Mouse (Mus musculus) kidney, embryonic 16.5 days (tissue): ENCODE data around the gene Dnajb3. TPM values are rescaled to one million over a fixed set of nuclear protein-coding genes. Genes with fewer than 3 reads are reported as not detected.

ENCODE experiments used
- ATAC-seq: fragments of 200-750 bp; cut with Nextera tagmentation; 2 replicates; pipeline ENCODE4 v1.8.0; 2017; ENCODE audit warnings: moderate TSS enrichment; ENCODE audit not compliant: low FRiP score, low TSS enrichment
- H3K27ac ChIP-seq: fragments of 300-500 bp; sonication (generic); 2 replicates; pipeline ENCODE4 v1.5.1; 2014; ENCODE audit warnings: low read length
- H3K27me3 ChIP-seq: fragments of 300-500 bp; sonication (generic); 2 replicates; pipeline ENCODE4 v1.6.1; 2014; ENCODE audit warnings: low read length, control low read depth, mixed read lengths; ENCODE audit not compliant: insufficient read depth
- H3K36me3 ChIP-seq: fragments of 300-500 bp; sonication (generic); 2 replicates; pipeline ENCODE4 v1.6.1; 2014; ENCODE audit warnings: low read length, control low read depth, mixed read lengths; ENCODE audit not compliant: insufficient read depth
- H3K4me1 ChIP-seq: fragments of 300-500 bp; sonication (generic); 2 replicates; pipeline ENCODE4 v1.6.1; 2014; ENCODE audit warnings: low read length, control low read depth, mixed read lengths; ENCODE audit not compliant: insufficient read depth
- H3K4me2 ChIP-seq: fragments of 300-500 bp; sonication (generic); replicated peaks from 2 replicates; pipeline ENCODE4 v1.6.1; 2014; ENCODE audit warnings: low read depth, low read length
- H3K4me3 ChIP-seq: fragments of 300-500 bp; sonication (generic); 2 replicates; pipeline ENCODE4 v1.5.1; 2014; ENCODE audit warnings: mild to moderate bottlenecking, low read length
- H3K9ac ChIP-seq: fragments of 300-500 bp; sonication (generic); replicated peaks from 2 replicates; pipeline ENCODE4 v1.6.1; 2014; ENCODE audit warnings: low read length
- H3K9me3 ChIP-seq: fragments of 300-500 bp; sonication (generic); 2 replicates; pipeline ENCODE4 v1.6.1; 2016; ENCODE audit warnings: low read length, control low read depth
- WGBS: fragments of 180-500 bp; shearing (Covaris S2); extraction: QIAGEN DNeasy Blood & Tissue Kit; methylation state at CpG from one replicate; pipeline ENCODE4 v1.1.7; 2014; 5-methylcytosine and 5-hydroxymethylcytosine counted together
- polyA plus RNA-seq: library from polyadenylated mRNA; unstranded; fragments of >200 nt; fragmentation: Nextera tagmentation; extraction: Ambion mirVana; gene quantifications from 2 replicates; pipeline ENCODE4 v1.2.1, GENCODE M21; 2015

Gene Dnajb3
- polyA plus RNA-seq, 1 experiment from 2014 or later, result 11.2 TPM

GRCm38 (mm10) chr1:88218051-88218450, 12.5 kb upstream of the Dnajb3 start:
- WGBS, result 74% methylated on average over 9 of the region's 9 CpGs
- no peak overlapping the region for H3K27ac ChIP-seq
- H3K9ac ChIP-seq, result no peak overlapping the region
- no peaks in the 10 kb centered on the region for H3K36me3 ChIP-seq
- H3K9me3 ChIP-seq, result peaks cover 45% of the 10 kb centered on the region
- no peaks in the 10 kb centered on the region for H3K27me3 ChIP-seq
- no peaks in the 10 kb centered on the region for H3K4me1 ChIP-seq
- no peak overlapping the region for H3K4me2 ChIP-seq
- no peak overlapping the region for H3K4me3 ChIP-seq
- no peak for ATAC-seq

GRCm38 (mm10) chr1:88217576-88217975, 12.0 kb upstream of the Dnajb3 start:
- Histone ChIP-seq H3K9me3 (peaks cover 50% of the 10 kb centered on the region), H3K4me3 (no peak overlapping the region), H3K27ac (no peak overlapping the region), H3K27me3 (no peaks in the 10 kb centered on the region), H3K4me2 (no peak overlapping the region), H3K36me3 (no peaks in the 10 kb centered on the region), H3K9ac (no peak overlapping the region), H3K4me1 (no peaks in the 10 kb centered on the region)
- 39% methylated on average over 3 of the region's 3 CpGs for WGBS
- no peak for ATAC-seq

DNA sequence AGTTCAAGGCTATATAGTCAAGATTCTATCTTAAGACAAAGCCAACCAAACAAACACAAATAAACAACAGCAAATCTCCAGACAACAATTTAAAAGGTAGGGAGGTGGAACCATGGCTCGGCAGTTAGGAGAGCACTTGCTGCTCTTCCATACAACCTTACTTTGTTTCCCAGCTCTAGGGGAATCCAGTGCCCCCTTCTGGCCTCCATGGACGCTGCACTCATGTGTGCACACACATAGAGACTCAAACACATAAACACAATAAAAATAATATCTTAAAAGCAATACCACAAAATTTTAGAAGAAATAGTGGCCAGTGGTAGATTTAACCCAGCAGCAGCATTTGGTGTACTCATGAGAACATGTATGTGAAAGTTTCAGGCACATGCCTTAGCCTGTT, 11.6 kb upstream of the Dnajb3 start:
- Histone ChIP-seq H3K9me3 (peaks cover 52% of the 10 kb centered on the region), H3K4me2 (no peak overlapping the region), H3K36me3 (no peaks in the 10 kb centered on the region), H3K4me3 (no peak overlapping the region), H3K4me1 (no peaks in the 10 kb centered on the region), H3K27ac (no peak overlapping the region), H3K9ac (no peak overlapping the region), H3K27me3 (no peaks in the 10 kb centered on the region)
- no peak for ATAC-seq
- 65% methylated on average over 2 of the region's 2 CpGs for whole genome bisulfite sequencing

DNA sequence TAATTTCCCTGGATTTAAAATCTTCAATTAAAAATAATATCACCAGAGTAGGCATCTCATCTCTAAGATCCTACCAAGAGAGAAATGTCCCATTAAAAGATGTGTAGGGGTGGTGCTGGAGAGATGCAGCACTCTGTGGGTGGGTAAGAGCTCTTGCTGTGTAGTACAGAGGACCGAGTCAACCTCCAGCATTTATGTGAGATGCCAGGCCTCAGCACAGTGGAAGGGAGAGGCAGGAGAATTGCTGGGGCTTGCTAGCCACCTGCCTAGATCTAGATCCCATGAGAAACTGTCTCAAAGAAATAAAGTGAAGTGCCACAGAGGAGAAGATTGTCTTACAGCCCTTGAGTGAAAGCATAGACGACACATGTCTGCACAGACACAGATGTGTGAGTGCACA, 11.0 kb upstream of the Dnajb3 start:
- H3K4me2 ChIP-seq, result no peak overlapping the region
- H3K36me3 ChIP-seq, result no peaks in the 10 kb centered on the region
- peak; percentile 3; the same call in 1 of the 2 replicates for ATAC-seq
- H3K9ac ChIP-seq, result no peak overlapping the region
- no peaks in the 10 kb centered on the region for H3K4me1 ChIP-seq
- WGBS, result 50% methylated on average over 2 of the region's 2 CpGs
- H3K9me3 ChIP-seq, result peaks cover 57% of the 10 kb centered on the region
- no peak overlapping the region for H3K4me3 ChIP-seq
- H3K27ac ChIP-seq, result no peak overlapping the region
- H3K27me3 ChIP-seq, result no peaks in the 10 kb centered on the region

GRCm38 (mm10) chr1:88215466-88216380, 10.1 kb upstream of the Dnajb3 start:
- Histone ChIP-seq H3K27ac (no peak overlapping the region), H3K4me2 (no peak overlapping the region), H3K9ac (no peak overlapping the region), H3K9me3 (peaks cover 61% of the 10 kb centered on the region), H3K36me3 (no peaks in the 10 kb centered on the region), H3K27me3 (no peaks in the 10 kb centered on the region), H3K4me1 (no peaks in the 10 kb centered on the region), H3K4me3 (no peak overlapping the region)
- WGBS, result 73% methylated on average over 10 of the region's 10 CpGs
- ATAC-seq, result no peak

DNA sequence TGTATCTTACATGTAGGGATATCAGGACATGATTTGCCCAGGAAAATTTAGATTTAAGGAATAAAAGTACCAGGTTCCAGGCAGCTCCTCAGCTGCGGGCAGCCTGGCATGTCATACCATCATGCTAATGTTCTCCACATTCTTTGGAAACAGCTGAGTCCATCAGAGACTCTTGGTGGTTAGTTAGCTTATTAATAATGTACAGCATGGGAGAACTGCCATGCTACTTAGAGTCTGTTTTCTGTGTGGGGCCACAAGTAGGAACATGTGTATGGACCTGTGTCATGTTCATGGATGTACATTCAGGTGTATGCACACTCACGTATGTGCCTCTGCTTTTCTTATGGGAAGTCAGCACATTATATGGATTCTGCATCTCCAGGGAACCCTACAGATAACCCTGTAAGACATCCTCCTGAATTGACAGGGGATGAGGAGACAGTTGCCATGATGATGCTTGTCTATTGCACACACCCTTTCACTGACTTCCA, 8.9 kb upstream of the Dnajb3 start:
- WGBS, result 77% methylated on average over 2 of the region's 2 CpGs
- no peaks in the 10 kb centered on the region for H3K36me3 ChIP-seq
- H3K4me3 ChIP-seq, result no peak overlapping the region
- H3K4me2 ChIP-seq, result no peak overlapping the region
- H3K9ac ChIP-seq, result no peak overlapping the region
- H3K27ac ChIP-seq, result no peak overlapping the region
- no peak for ATAC-seq
- H3K4me1 ChIP-seq, result no peaks in the 10 kb centered on the region
- H3K27me3 ChIP-seq, result no peaks in the 10 kb centered on the region
- peaks cover 63% of the 10 kb centered on the region for H3K9me3 ChIP-seq

DNA sequence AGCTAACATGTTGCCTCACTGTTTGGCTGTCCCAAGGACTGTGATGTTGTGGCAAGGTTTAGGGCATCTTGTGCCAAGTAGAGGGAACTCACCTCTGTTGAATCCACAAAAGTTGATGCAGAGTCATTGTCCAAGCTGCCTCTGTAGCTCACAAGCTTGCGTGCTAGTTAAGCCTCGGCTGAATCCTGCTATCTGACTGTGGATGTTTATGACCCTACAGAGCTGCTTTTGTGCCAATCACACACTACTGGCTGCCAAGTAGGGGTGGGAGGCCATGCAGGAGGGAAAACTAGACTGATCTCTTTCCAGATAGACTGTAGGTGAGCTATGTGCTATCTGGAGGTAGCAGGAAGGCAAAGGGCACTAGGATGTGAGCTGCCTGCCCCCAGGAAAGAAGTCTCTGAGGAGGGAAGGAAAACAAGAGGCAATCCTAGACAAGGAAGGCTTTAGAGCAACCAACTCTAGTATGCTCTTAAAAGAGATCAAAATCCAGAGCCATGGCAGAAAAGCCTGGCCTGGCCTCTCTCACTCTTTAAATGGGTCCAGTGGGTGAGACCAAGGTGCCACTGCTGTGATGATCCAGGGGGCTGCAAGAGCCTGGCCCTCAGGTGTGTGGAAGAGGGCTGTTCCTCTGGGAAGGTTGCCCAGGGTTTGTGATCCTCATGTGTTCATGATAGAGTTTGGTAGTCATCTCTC, 8.3 kb upstream of the Dnajb3 start:
- Histone ChIP-seq H3K4me3 (no peak overlapping the region), H3K27me3 (no peaks in the 10 kb centered on the region), H3K4me2 (no peak overlapping the region), H3K9ac (no peak overlapping the region), H3K4me1 (no peaks in the 10 kb centered on the region), H3K36me3 (no peaks in the 10 kb centered on the region), H3K9me3 (peaks cover 63% of the 10 kb centered on the region), H3K27ac (no peak overlapping the region)
- 74% methylated on average over 2 of the region's 2 CpGs for WGBS
- 0 out of 2 replicates have a peak, but pooled peaks have one; percentile 5 for ATAC-seq

DNA sequence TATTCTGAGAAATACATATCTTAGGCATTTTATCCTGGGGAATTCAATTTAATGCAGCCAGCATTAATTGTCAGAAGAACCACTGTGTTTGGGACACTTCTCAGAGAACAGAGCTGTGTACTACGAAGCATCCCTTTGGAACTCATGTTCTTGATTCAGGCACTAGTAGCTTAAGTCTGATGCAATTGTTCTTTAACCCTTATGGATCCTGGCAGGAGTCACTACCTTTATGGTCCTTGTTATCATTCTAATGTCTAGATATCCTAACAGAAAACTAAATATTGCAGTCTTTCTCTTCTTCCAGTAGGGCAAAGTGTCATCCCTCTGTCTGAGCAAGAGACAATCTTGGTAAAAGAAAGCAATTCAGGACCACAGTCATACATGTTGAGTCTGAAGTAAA, 7.5 kb upstream of the Dnajb3 start:
- Histone ChIP-seq H3K4me3 (no peak overlapping the region), H3K9ac (no peak overlapping the region), H3K4me2 (no peak overlapping the region), H3K27ac (no peak overlapping the region), H3K9me3 (peaks cover 63% of the 10 kb centered on the region), H3K27me3 (no peaks in the 10 kb centered on the region), H3K4me1 (no peaks in the 10 kb centered on the region), H3K36me3 (no peaks in the 10 kb centered on the region)
- no peak for ATAC-seq
- 85% methylated on average over 1 of the region's 1 CpGs for WGBS

DNA sequence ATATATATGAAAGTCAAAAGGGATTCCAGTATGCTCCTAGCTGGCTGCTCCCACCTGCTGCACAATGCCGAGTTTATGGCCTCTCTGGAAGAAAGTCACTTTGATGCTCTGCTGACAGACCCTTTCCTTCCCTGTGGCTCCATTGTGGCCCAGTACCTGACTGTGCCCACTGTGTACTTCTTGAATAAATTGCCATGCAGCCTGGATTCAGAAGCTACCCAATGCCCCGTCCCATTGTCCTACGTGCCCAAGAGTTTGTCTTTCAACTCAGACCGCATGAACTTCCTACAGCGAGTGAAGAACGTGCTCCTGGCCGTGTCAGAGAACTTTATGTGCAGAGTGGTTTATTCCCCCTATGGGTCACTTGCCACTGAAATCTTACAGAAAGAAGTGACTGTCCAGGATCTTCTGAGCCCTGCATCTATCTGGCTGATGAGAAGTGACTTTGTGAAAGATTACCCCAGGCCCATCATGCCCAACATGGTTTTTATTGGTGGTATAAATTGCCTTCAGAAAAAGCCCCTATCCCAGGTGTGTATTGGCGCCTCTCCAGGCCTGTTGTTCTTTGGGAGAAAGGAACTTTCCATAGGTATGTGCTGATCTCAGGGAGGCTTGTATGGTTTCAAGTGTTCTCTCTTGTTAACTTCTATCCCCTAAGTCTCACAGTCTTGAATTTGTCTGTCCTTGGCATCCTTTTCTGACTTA, 6.9 kb upstream of the Dnajb3 start:
- H3K4me2 ChIP-seq, result no peak overlapping the region
- H3K4me3 ChIP-seq, result no peak overlapping the region
- no peak overlapping the region for H3K27ac ChIP-seq
- no peaks in the 10 kb centered on the region for H3K4me1 ChIP-seq
- no peaks in the 10 kb centered on the region for H3K27me3 ChIP-seq
- WGBS, result 62% methylated on average over 8 of the region's 8 CpGs
- H3K36me3 ChIP-seq, result no peaks in the 10 kb centered on the region
- H3K9me3 ChIP-seq, result peaks cover 60% of the 10 kb centered on the region
- no peak overlapping the region for H3K9ac ChIP-seq
- ATAC-seq, result no peak
